Mouse (Mus musculus) cerebellum, adult 9-11 months (tissue): Measurements from ENCODE around the gene Card10.

Experiments
- DNase-seq: peaks from one replicate; pipeline ENCODE4 v3.0.0; 2022

Card10 gene

GRCm38 (mm10) chr15:78834233-78835005 lies 31.6 kb upstream of the Card10 start:
- DNase-seq = peak; percentile 12

- DNase-seq = peak; percentile 8
Observed at GRCm38 (mm10) chr15:78833582-78833981, 30.7 kb upstream of the Card10 start.

DNA sequence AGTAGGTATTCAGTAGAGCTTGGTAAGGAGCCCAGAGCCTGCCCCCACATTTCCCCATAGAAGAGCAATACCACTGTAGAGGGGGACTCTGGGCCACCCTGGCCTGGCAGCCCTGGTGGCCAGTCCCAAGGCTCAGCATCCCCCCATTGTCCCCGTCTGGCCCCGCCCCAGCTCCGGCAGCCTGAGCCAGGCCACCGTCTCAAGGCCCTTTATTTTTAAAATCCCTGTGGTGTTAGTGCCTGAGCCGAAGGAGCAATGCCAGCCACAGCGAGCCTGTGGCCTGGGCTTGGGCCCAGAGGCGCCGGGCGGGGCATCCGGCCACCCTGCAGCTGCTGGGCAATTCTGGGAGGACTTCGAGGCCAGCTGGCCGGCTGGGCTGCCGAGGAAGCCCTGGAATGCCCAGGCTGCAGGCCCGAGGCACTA lies 29.9 kb upstream of the Card10 start:
- DNase-seq = peak; percentile 74

GRCm38 (mm10) chr15:78831720-78832657 lies 29.1 kb upstream of the Card10 start:
- DNase-seq = peak; percentile 8

- DNase-seq = no peak
Observed at GRCm38 (mm10) chr15:78830742-78831719, 28.2 kb upstream of the Card10 start.

DNA sequence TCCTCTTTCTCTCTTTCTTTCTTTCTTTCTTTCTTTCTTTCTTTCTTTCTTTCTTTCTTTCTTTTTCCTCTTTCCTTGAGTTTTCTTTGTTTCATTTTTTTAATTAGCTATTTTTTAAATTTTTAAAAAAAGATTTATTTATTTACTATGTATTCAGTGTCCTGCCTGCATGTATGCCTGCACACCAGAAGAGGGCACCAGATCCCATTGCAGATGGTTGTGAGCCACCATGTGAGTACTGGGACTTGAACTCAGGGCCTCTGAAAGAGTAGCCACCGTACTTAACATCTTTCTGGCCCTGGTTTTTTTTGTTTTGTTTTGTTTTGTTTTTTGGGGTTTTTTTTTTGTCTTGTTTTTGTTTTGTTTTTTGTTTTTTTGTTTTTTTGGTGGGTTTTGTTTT lies 26.8 kb upstream of the Card10 start:
- DNase-seq = no peak

DNA sequence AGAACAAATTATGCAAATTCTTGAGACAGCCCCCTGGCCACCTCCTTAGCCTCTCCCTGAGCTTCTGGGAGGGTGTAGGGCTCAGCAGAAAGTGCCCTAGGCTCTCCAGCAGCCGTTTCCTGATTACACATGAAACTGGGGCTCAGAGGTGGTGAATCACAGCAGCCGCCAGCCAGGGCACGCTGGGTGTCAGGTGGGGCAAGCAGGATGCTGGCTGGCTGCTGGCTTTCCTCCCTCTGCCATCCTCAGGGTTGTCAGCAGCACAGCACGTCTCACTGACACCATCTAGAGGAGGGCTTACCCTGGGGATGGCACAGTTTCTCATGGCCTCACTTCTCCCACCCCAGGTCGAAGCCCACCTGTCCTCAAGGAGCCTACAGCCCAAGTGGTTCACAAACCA lies 25.5 kb upstream of the Card10 start:
- no peak for DNase-seq

DNA sequence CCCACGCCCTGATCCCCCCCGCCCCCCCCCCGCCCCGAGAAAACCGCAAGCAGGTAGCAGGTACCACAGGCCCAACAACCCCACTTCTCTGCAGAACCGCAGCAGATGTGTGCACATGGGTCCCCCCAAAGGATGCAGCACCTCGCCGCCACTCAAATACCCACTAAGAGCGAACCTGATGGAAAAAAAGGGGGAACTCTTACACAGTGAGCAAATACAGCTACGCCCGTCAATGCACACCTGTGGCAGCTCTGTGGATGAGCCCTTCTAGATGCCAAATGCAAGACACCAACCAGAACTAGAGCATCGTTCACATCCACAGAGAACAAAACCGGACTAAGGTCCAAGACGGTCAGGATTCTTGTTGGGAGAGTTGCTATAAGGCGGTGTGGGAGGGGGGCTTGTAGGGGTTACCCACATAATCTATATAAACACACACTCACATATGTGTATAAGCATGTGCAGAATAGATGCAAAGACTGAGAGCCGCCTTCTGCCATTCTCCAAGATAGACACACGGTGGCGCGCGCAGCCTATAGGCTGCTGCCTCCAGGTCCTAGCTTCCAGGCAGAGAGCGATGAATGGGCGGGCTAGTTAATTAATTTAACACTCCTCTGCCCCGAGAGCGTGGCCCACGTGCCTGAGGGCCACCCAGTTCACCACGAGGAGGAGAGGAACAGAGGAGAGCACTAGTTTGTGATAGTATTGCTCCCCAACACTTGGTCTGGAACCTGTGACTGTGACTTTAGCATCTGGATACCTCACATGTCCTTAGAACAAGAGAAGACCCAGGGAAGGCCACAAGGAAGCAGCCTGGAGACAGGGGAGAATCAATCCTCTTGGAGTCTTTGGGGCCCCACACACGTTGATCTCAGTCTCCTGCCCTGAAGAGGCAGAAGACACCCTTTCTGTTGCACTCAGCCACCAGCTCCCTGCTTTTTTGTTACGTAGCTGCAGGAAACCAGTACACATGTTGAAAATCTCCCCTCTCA lies 23.7 kb upstream of the Card10 start:
- DNase-seq = peak; percentile 67

DNA sequence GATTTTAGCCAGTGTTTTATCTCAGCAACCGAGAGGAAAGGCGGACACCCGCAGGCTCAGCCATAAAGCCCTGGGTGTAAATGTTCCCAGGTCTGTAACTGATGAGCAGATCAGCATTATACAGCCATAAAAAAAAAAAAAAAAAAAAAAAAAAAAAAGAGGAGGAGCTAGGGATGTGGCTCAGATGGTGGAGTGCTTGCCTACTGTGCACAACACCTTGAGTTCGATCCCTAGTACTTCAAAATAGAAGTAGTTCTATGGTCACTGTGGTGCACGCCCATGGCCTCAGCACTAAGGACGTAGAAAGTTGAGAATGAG lies 13.2 kb upstream of the Card10 start:
- no peak for DNase-seq

DNA sequence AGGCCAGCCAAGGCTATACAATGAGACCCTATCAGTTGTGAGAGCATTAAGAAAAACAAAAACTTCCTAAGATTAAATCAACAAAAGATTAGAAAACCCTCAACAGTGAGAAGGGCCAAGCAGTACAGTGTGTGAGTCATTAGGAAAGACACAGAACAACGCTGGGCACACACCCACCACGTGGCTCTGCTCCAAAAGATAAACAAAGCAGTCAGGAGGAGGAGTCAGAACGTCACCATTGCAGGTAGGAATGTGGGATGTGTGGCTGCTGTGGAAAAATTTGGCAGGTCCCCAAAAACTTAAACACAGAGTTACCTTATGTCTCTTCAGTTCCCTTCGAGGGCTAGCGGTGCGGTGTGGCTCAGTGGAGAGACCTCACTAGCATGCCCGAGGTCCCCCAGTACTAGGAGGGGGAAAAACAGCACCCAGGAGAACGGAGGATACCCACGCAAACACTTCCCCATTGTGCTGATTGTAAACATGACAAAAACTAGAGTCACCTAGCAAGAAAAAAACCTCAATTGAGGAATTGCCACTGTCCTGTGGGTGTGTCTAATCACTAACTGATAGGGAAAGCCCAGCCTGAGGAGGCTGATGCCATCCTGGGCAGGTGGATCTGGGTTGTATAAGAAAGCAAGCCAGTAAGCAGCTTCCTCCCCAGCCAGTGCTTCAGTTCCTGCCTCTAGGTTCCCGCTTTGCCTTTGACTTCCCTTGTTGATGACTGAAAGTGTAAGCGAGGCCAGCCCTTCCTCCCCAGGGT lies 12.7 kb upstream of the Card10 start:
- no peak for DNase-seq

DNA sequence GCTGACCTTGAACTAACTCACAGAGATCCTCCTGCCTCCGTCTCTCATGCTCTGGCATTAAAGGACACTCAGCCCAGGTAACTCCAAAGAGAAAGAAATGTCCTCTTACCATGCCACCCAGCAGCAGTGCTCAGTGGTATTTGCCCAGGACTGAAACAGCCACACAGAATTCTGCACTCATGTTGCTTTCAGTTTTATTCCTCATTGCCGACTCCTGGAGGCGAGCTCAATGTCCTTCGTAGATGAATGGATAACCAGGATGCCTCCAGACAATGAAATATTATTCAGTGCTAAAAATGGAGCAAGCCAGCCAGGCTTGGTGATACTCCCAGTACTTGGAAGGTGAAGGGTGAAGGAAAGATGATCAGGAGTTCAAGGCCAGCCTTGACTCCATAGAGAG lies 10.8 kb upstream of the Card10 start:
- no peak for DNase-seq

- DNase-seq = no peak
Observed at GRCm38 (mm10) chr15:78810146-78810545, 7.3 kb upstream of the Card10 start.

DNA sequence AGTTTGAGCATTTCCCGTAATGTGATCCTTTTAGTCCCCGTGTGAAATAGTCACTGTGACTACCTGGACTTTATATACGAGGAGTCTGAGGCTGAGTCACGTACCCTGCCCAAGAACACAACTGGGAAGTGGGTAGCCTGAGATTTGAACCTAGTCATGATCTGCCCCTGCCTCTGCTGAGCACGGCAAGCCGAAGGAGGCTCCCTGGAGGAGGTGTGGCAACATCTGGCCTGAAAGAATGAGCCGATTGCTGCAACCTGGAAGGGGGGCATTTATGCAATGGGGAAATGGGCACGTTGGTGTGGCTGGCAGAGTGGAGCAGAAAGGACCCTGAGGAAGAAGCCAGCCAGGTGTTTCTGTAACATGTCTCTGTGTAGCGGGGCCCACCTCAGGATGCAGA lies 6.9 kb upstream of the Card10 start:
- no peak for DNase-seq

DNA sequence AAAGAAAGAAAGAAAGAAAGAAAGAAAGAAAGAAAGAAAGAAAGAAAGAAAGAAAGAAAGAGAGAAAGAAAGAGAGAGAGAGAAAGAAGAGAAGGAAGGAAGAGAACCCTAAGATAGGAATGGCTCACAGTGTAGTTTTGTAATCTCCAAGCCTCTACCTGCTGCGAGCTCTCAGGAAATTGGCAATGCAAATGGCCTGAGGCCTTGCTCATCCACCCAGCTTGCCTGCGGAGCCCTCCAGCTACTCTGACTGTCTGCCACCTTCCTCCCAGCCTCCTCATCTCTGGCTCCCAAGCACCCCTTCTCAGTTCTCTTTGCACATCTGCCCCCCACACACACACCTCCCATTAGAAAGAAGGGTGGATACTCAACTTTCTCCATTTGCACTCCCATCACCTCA lies 6.1 kb upstream of the Card10 start:
- DNase-seq = no peak

GRCm38 (mm10) chr15:78807141-78807540 lies 4.3 kb upstream of the Card10 start:
- no peak for DNase-seq

- DNase-seq = no peak
Observed at GRCm38 (mm10) chr15:78806614-78807013, 3.8 kb upstream of the Card10 start.

DNA sequence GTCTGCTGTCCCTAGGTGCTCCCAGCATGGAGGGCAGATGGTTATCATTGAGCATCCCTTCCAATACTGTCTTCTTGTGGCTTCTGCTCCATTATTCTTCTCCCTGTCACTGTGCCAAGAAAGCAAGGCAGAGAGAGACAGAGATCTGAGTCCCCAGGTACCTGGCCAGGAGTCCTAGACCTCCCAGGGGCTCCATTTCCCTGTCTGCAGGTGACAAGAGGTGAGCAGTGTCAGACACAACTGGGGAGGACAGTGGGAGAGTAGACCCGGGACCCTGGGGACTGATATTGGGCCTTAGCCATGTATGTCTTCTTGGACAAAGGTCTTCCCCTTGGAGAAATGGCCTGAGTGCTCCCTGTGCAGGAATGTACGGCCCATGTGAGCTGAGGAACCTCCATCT lies 2.5 kb upstream of the Card10 start:
- DNase-seq = no peak

DNA sequence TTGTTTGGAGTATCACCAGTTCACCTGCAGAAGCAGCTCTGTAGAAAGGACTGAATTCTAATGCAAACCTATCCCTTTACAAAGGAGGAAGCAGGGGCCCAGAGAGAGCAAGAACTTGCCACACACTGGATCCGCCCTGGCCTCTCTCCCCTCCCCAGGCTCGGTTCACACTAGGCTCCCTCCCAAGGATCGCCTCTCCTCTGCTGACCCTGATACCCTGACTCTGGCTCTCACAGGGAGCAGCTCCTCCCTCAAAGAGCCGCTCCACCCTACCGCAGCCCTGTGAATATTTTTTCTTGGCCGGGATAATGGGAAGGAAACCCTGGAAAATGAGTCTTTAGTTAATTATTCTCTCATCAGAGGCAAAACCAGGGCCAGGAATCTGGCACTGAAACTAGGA lies 1.5 kb upstream of the Card10 start:
- no peak for DNase-seq

- no peak for DNase-seq
Observed at GRCm38 (mm10) chr15:78803499-78803900, 658 bp upstream of the Card10 start.

DNA sequence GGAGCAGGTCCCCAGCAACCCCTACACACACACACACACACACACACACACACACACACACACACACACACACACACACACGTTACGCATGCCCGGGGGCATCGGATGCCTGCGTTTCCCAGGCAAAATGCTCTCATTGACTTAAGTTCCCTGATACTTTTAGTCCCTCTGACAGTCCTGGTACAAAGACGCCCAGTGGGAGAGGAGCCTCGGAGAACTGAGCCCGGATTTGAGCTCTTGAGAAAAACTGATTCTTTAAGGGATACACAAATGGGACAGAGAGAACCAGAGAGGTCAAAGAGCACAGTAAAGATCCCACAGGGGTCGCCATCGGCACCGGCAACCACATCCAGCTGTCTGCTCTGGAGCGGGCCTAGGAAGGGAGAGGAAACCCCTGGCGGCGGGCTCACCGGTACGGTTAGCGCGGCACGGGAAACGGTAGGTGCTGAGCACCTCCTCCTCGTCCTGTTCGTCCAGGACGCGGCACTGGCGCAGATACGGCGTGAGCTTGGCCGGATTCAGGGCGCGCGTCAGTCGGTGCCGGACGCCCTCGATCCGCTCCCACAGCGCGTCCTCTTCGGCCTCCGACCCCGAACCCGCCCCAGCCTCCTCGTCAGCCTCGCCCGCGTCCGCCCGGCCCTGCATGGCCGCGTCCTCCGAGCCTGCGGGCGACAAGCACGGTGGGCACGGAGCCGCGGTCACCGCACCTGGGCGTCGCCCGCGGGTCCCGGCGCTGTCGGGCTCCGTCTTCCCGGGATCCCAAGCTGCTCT lies 686 bp downstream of the Card10 start:
- DNase-seq = no peak
